8 mouse cellular contexts compared by ENCODE assay signal in the genomic region with DNA sequence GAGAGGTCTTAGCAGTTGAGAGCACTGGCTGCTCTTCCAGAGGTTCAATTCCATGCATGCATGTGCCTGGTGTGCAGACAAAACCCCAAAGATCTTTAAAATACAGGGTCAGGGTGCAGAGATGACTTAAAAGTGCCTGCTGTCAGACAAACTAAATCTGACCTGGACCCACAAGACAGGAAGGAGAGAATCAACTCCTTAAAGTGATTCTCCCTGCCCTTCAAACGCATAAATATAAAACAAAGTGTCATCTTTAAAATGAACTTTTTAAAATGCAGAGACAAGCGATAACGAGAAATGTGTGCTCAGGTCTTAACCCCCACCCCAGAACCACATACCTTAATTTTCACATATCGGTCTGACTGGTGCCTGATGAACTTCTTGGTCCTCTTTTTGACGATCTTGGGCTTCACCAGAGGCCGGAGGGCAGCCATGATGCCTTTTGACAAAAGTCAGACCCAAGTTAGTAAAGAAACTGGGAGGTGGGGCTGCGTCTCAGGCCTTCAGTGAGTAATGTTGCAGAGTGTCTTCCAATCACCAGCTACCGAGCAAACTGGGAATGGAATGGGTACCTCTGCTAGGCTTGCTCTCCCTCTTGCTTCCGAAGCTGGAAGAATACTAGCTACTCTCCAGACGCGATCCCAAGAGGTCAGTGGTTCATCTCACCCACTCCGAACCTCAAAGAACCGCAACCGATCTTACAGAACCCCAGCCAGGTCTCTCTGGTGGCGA. TPM values are rescaled to one million over a fixed set of nuclear protein-coding genes. Genes with fewer than 3 reads are reported as not detected.
DNase-seq lines count a peak whose midpoint lies in the region; ATAC-seq and TF ChIP-seq lines count a peak whose summit lies in the region.

No protein-coding gene starts in this region.

- 2% methylated on average over 15 of the region's 15 CpGs for WGBS in liver, embryonic 12.5 days (ENCODE audit: insufficient replicate concordance)
- WGBS in stomach, postnatal 0 days, result under 1% methylated on average over 15 of the region's 15 CpGs

- 0 out of 2 replicates have a peak, but pooled peaks cover 3% of the 10 kb centered on the region for H3K4me1 ChIP-seq in embryonic fibroblast, embryonic 13.5 days (ENCODE audit: control insufficient read depth, insufficient read depth, low read length)
- H3K4me1 ChIP-seq in liver, embryonic 12.5 days, result peaks cover 38% of the 10 kb centered on the region
- H3K4me1 ChIP-seq in stomach, postnatal 0 days (replicated peaks; ENCODE audit: control insufficient read depth, insufficient read depth), result peaks cover 5% of the 10 kb centered on the region

- TF ChIP-seq POLR2A in embryonic fibroblast, embryonic 13.5 days (IDR thresholded peaks at IDR 0.05; ENCODE audit: low read depth, low read length), result no peak

- H3K9me3 ChIP-seq in liver, embryonic 12.5 days (replicated peaks), result no peaks in the 10 kb centered on the region
- no peaks in the 10 kb centered on the region for H3K9me3 ChIP-seq in stomach, postnatal 0 days (ENCODE audit: control insufficient read depth, low read length)

- no peaks in the 10 kb centered on the region for H3K27me3 ChIP-seq in liver, embryonic 12.5 days (replicated peaks)
- H3K27me3 ChIP-seq in stomach, postnatal 0 days (ENCODE audit: control insufficient read depth, insufficient read depth, low read length), result no peaks in the 10 kb centered on the region

- no peak for TF ChIP-seq EP300 in stomach, postnatal 0 days (optimal IDR thresholded peaks at IDR 0.05)

- peak overlapping the region; percentile 90 for H3K4me3 ChIP-seq in gastrocnemius, adult 2 months
- H3K4me3 ChIP-seq in embryonic fibroblast, embryonic 13.5 days (ENCODE audit: insufficient read depth, low read length), result peak overlapping the region; percentile 93
- H3K4me3 ChIP-seq in liver, embryonic 12.5 days, result peak overlapping the region; percentile 87
- H3K4me3 ChIP-seq in stomach, postnatal 0 days (ENCODE audit: low read depth, low read length), result peak overlapping the region; percentile 96

- TF ChIP-seq CTCF in gastrocnemius, adult 2 months (IDR thresholded peaks at IDR 0.05), result no peak
- no peak for TF ChIP-seq CTCF in embryonic fibroblast, embryonic 13.5 days (IDR thresholded peaks at IDR 0.05; ENCODE audit: borderline replicate concordance, insufficient read depth, low read length)
- 0 out of 2 replicates have a peak, but pooled peaks have one; percentile 7 for TF ChIP-seq CTCF in stomach, postnatal 0 days (IDR thresholded peaks at IDR 0.05; ENCODE audit: low read depth)

- H3K27ac ChIP-seq in gastrocnemius, adult 2 months, result peak overlapping the region; percentile 93
- H3K27ac ChIP-seq in embryonic fibroblast, embryonic 13.5 days (ENCODE audit: insufficient read depth, low read length), result peak overlapping the region; percentile 62; the same call in 1 of the 2 replicates
- H3K27ac ChIP-seq in liver, embryonic 12.5 days, result peak overlapping the region; percentile 87
- H3K27ac ChIP-seq in stomach, postnatal 0 days (replicated peaks), result peak overlapping the region; percentile 99

- peak overlapping the region; percentile 91 for H3K4me2 ChIP-seq in liver, embryonic 12.5 days
- peak overlapping the region; percentile 73 for H3K4me2 ChIP-seq in stomach, postnatal 0 days (replicated peaks; ENCODE audit: low read depth)

- DNase-seq in gastrocnemius, adult 2 months, result no peak
- no peak for DNase-seq in gastrocnemius, postnatal 14 days
- peak; percentile 21 for DNase-seq in A20 (ENCODE audit: low read depth, low spot score)
- peak; percentile 31 for DNase-seq in stomach, postnatal 0 days (ENCODE audit: low spot score)
- no peak for DNase-seq in right cerebral cortex, postnatal 4 days
- no peak for DNase-seq in right cerebral cortex, adult 2 months (ENCODE audit: low spot score in 2 of 2)

- ATAC-seq in liver, embryonic 12.5 days, result no peak
- no peak for ATAC-seq in stomach, postnatal 0 days (ENCODE audit: low FRiP score, low TSS enrichment)

- H3K9ac ChIP-seq in liver, embryonic 12.5 days, result peak overlapping the region; percentile 93
- peak overlapping the region; percentile 99 for H3K9ac ChIP-seq in stomach, postnatal 0 days (ENCODE audit: low read length)

- peaks cover 51% of the 10 kb centered on the region for H3K36me3 ChIP-seq in liver, embryonic 12.5 days
- H3K36me3 ChIP-seq in stomach, postnatal 0 days (ENCODE audit: control insufficient read depth, insufficient read depth, low read length), result peaks cover 18% of the 10 kb centered on the region

- intact Hi-C loops in gastrocnemius, adult 2 months (cut with DNase I), result loop anchor here (10.0 kb wide), 1 partner anchor 203 kb away; the partner anchor contains the start of gene Mkrn2
- intact Hi-C loops in gastrocnemius, postnatal 14 days (cut with DNase I; ENCODE audit: low total_unique reads), result no loop called here

RNA-seq across cellular contexts. Expression of gene Rpl32, which starts 0.9 kb away (rescaled TPM):
- 100 to 1,000 TPM; 562 to 624 TPM for total RNA-seq in gastrocnemius, adult 2 months (2021)
- 100 to 1,000 TPM; 847 to 987 TPM for total RNA-seq in gastrocnemius, postnatal 14 days (2021)
- 2,350 and 2,369 TPM in 2 replicates for polyA plus RNA-seq in embryonic fibroblast, embryonic 13.5 days (2011; ENCODE audit: insufficient read length, low read depth, missing spikeins)
- polyA plus RNA-seq in liver, embryonic 12.5 days (2016; fragmentation: Nextera tagmentation; extraction: Ambion mirVana), result 1,876 and 1,897 TPM in 2 replicates
- polyA plus RNA-seq in stomach, postnatal 0 days (2015; fragmentation: Nextera tagmentation; extraction: Ambion mirVana), result 2,380 and 2,431 TPM in 2 replicates

RNA-seq across cellular contexts. Expression of gene Efcab12, which starts 30.6 kb away (rescaled TPM):
- not detected for total RNA-seq in gastrocnemius, adult 2 months (2021)
- total RNA-seq in gastrocnemius, postnatal 14 days (2021), result under 1 TPM; 0.08 to 0.18 TPM
- polyA plus RNA-seq in embryonic fibroblast, embryonic 13.5 days (2011; ENCODE audit: insufficient read length, low read depth, missing spikeins), result 0.19 and 0.20 TPM in 2 replicates
- polyA plus RNA-seq in liver, embryonic 12.5 days (2016; fragmentation: Nextera tagmentation; extraction: Ambion mirVana), result 0.25 and 0.26 TPM in 2 replicates
- 0.17 and 0.29 TPM in 2 replicates for polyA plus RNA-seq in stomach, postnatal 0 days (2015; fragmentation: Nextera tagmentation; extraction: Ambion mirVana)

RNA-seq across cellular contexts. Expression of gene Cand2, which starts 33.3 kb away (rescaled TPM):
- total RNA-seq in gastrocnemius, adult 2 months (2021), result 10 to 100 TPM; 62.9 to 68.9 TPM
- 10 to 100 TPM; 68.1 to 86.4 TPM for total RNA-seq in gastrocnemius, postnatal 14 days (2021)
- polyA plus RNA-seq in embryonic fibroblast, embryonic 13.5 days (2011; ENCODE audit: insufficient read length, low read depth, missing spikeins), result 12.0 and 12.3 TPM in 2 replicates
- 9.5 and 10.5 TPM in 2 replicates for polyA plus RNA-seq in liver, embryonic 12.5 days (2016; fragmentation: Nextera tagmentation; extraction: Ambion mirVana)
- 3.2 and 3.5 TPM in 2 replicates for polyA plus RNA-seq in stomach, postnatal 0 days (2015; fragmentation: Nextera tagmentation; extraction: Ambion mirVana)

RNA-seq across cellular contexts. Expression of gene Tmem40, which starts 45.4 kb away (rescaled TPM):
- under 1 TPM in 1 of 2 experiments, not detected in 1; 0.28 TPM for total RNA-seq in gastrocnemius, adult 2 months (2021)
- total RNA-seq in gastrocnemius, postnatal 14 days (2021), result under 1 TPM; 0.33 to 0.80 TPM
- 1.6 and 2.0 TPM in 2 replicates for polyA plus RNA-seq in embryonic fibroblast, embryonic 13.5 days (2011; ENCODE audit: insufficient read length, low read depth, missing spikeins)
- polyA plus RNA-seq in liver, embryonic 12.5 days (2016; fragmentation: Nextera tagmentation; extraction: Ambion mirVana), result 29.1 and 32.7 TPM in 2 replicates
- polyA plus RNA-seq in stomach, postnatal 0 days (2015; fragmentation: Nextera tagmentation; extraction: Ambion mirVana), result 90.6 and 100.0 TPM in 2 replicates

RNA-seq across cellular contexts. Expression of gene Mbd4, which starts 45.5 kb away (rescaled TPM):
- total RNA-seq in gastrocnemius, adult 2 months (2021), result under 1 TPM; 0.75 to 0.77 TPM
- total RNA-seq in gastrocnemius, postnatal 14 days (2021), result 1 to 10 TPM; 1.4 to 2.2 TPM
- polyA plus RNA-seq in embryonic fibroblast, embryonic 13.5 days (2011; ENCODE audit: insufficient read length, low read depth, missing spikeins), result 5.9 and 6.4 TPM in 2 replicates
- polyA plus RNA-seq in liver, embryonic 12.5 days (2016; fragmentation: Nextera tagmentation; extraction: Ambion mirVana), result 14.5 and 16.2 TPM in 2 replicates
- 4.1 and 4.8 TPM in 2 replicates for polyA plus RNA-seq in stomach, postnatal 0 days (2015; fragmentation: Nextera tagmentation; extraction: Ambion mirVana)

Comparison
In these comparisons a context has a peak if more than half of its experiments do, and no peak if none do; other contexts are left out.
1. DNase-seq: peak in A20 (single experiment) and stomach, postnatal 0 days (single experiment); none in gastrocnemius, adult 2 months (single experiment), gastrocnemius, postnatal 14 days (single experiment), right cerebral cortex, postnatal 4 days (single experiment) and right cerebral cortex, adult 2 months (0 of 2).
2. Peak in every context shown above with its lines, with median percentiles within 50 percentile points of each other: H3K27ac ChIP-seq and H3K4me3 ChIP-seq.